Mouse (Mus musculus) CH12.LX (cell line): ENCODE measurements around the gene Adamts14. TPM values are rescaled to one million over a fixed set of nuclear protein-coding genes. Genes with fewer than 3 reads are reported as not detected.

Source experiments
- DNase-seq: peaks from one replicate; pipeline ENCODE4 v3.0.0-alpha.2; 2013; ENCODE audit errors: extremely low read depth
- H3K27ac ChIP-seq: 2 replicates; pipeline ENCODE4 v1.5.1; 2012; ENCODE audit warnings: low read depth, mild to moderate bottlenecking, control low read depth, moderate library complexity; ENCODE audit not compliant: insufficient read depth
- H3K27me3 ChIP-seq: replicated peaks from 2 replicates; pipeline ENCODE3; 2012; ENCODE audit warnings: inconsistent platforms
- H3K36me3 ChIP-seq, 2 experiments: replicated peaks in 1 of 2; 2 replicates each; pipeline versions ENCODE3 to v1.6.1; 2012; ENCODE audit warnings: inconsistent platforms in 1 of 2, low read length in 1 of 2, mild to moderate bottlenecking in 1 of 2, mixed read lengths in 1 of 2, moderate library complexity in 1 of 2; ENCODE audit not compliant: control insufficient read depth in 1 of 2, insufficient read depth in 1 of 2
- H3K4me1 ChIP-seq, 2 experiments: 2 replicates each; pipeline ENCODE4 v1.6.1; 2012; ENCODE audit warnings: inconsistent platforms in 1 of 2, moderate library complexity in 1 of 2; ENCODE audit not compliant: insufficient read depth in 2 of 2, control insufficient read depth in 1 of 2
- H3K4me2 ChIP-seq: 2 replicates; pipeline ENCODE4 v1.6.1; 2012; ENCODE audit warnings: low read depth, mild to moderate bottlenecking, control low read depth; ENCODE audit not compliant: poor library complexity, insufficient read depth, severe bottlenecking
- H3K4me3 ChIP-seq, 3 experiments: fragments of 150-350 bp in 1 of 3; sonication (generic) in 1 of 3; replicated peaks in 1 of 3; 2 replicates each; pipeline versions ENCODE3 to v1.5.1; 2011 to 2012; ENCODE audit warnings: low read depth in 2 of 3, low read length in 2 of 3, mild to moderate bottlenecking in 2 of 3, moderate library complexity in 2 of 3, control low read depth in 1 of 3, improper control_type of control experiment in 1 of 3, inconsistent platforms in 1 of 3, mixed read lengths in 1 of 3; ENCODE audit not compliant: poor library complexity in 1 of 3
- H3K79me2 ChIP-seq: replicated peaks from 2 replicates; pipeline ENCODE4 v1.6.1; 2012; ENCODE audit warnings: mild to moderate bottlenecking, moderate library complexity; ENCODE audit not compliant: control insufficient read depth, poor library complexity, insufficient read depth, severe bottlenecking; ENCODE audit errors: extremely low read depth
- H3K9ac ChIP-seq: 2 replicates; pipeline ENCODE4 v1.6.1; 2012; ENCODE audit warnings: low read depth, mild to moderate bottlenecking, control low read depth, moderate library complexity; ENCODE audit not compliant: insufficient read depth
- H3K9me3 ChIP-seq: replicated peaks from 2 replicates; pipeline ENCODE3; 2012; ENCODE audit warnings: low read length, inconsistent platforms, mixed read lengths
- BHLHE40 ChIP-seq: IDR thresholded peaks from 2 replicates; pipeline ENCODE4 v1.6.1; 2011; ENCODE audit warnings: mild to moderate bottlenecking, low read depth, low read length, improper control_type of control experiment
- CHD1 ChIP-seq: IDR thresholded peaks from 2 replicates; pipeline ENCODE4 v1.6.1; 2012; ENCODE audit warnings: low read depth, low read length, improper control_type of control experiment, inconsistent platforms
- CHD2 ChIP-seq: IDR thresholded peaks from 2 replicates; pipeline ENCODE4 v1.6.1; 2011; ENCODE audit warnings: low read length, improper control_type of control experiment
- ETS1 ChIP-seq: conservative IDR thresholded peaks from 2 replicates; pipeline ENCODE4 v1.6.1; 2012; ENCODE audit warnings: low read depth, mild to moderate bottlenecking, inconsistent platforms, low read length, improper control_type of control experiment, moderate library complexity
- HCFC1 ChIP-seq: IDR thresholded peaks from 2 replicates; pipeline ENCODE4 v1.6.1; 2012; ENCODE audit warnings: low read depth, mild to moderate bottlenecking, inconsistent platforms, low read length, improper control_type of control experiment
- JUN ChIP-seq: IDR thresholded peaks from 2 replicates; pipeline ENCODE4 v1.6.1; 2011; ENCODE audit warnings: low read depth, mild to moderate bottlenecking, low read length, improper control_type of control experiment, moderate library complexity; ENCODE audit not compliant: insufficient read depth
- KAT2A ChIP-seq: IDR thresholded peaks from 2 replicates; pipeline ENCODE4 v1.6.1; 2012; ENCODE audit warnings: low read length, improper control_type of control experiment, inconsistent platforms; ENCODE audit not compliant: insufficient replicate concordance
- MAZ ChIP-seq: IDR thresholded peaks from 2 replicates; pipeline ENCODE4 v1.6.1; 2012; ENCODE audit warnings: low read depth, mild to moderate bottlenecking, inconsistent platforms, low read length, improper control_type of control experiment, moderate library complexity
- MEF2A ChIP-seq: IDR thresholded peaks from 2 replicates; pipeline ENCODE4 v1.6.1; 2014; ENCODE audit warnings: low read depth, mild to moderate bottlenecking, inconsistent platforms, low read length, improper control_type of control experiment, borderline replicate concordance
- MYC ChIP-seq: IDR thresholded peaks from 2 replicates; pipeline ENCODE4 v1.6.1; 2011; ENCODE audit warnings: low read depth, mild to moderate bottlenecking, improper control_type of control experiment, low read length
- NELFE ChIP-seq: IDR thresholded peaks from 2 replicates; pipeline ENCODE4 v1.6.1; 2011; ENCODE audit warnings: low read depth, low read length, improper control_type of control experiment
- POLR2A ChIP-seq: IDR thresholded peaks from 2 replicates; pipeline ENCODE4 v1.6.1; 2011; ENCODE audit warnings: low read depth, mild to moderate bottlenecking, improper control_type of control experiment, low read length
- TBP ChIP-seq: conservative IDR thresholded peaks from 2 replicates; pipeline ENCODE4 v1.6.1; 2011; ENCODE audit warnings: low read depth, low read length, improper control_type of control experiment
- USF2 ChIP-seq: conservative IDR thresholded peaks from 2 replicates; pipeline ENCODE4 v1.6.1; 2011; ENCODE audit warnings: low read depth, low read length, improper control_type of control experiment
- ZKSCAN1 ChIP-seq: IDR thresholded peaks from 2 replicates; pipeline ENCODE4 v1.6.1; 2012; ENCODE audit warnings: low read depth, inconsistent platforms, low read length, improper control_type of control experiment, borderline replicate concordance
- ZNF384 ChIP-seq: IDR thresholded peaks from 2 replicates; pipeline ENCODE4 v1.6.1; 2012; ENCODE audit warnings: low read depth, low read length, improper control_type of control experiment, inconsistent platforms
- dilution Hi-C: fragments of 300-500 bp; cut with MboI; formaldehyde crosslinking; loops from 2 replicates; pipeline ENCODE4 v1.14.3; 2020; ENCODE audit warnings: low sequenced_read_pairs; ENCODE audit not compliant: extremely low pct_unique_long_range_greater_than_20kb, extremely low pct_ligation_motif_present
- in situ Hi-C: fragments of 300-500 bp; cut with MboI; formaldehyde crosslinking; loops from 3 replicates; pipeline ENCODE4 v1.14.3; 2019; ENCODE audit warnings: low sequenced_read_pairs, low pct_ligation_motif_present, low pct_unique_long_range_greater_than_20kb, mixed read lengths
- polyA plus RNA-seq: library from polyadenylated mRNA; unstranded; fragments of >175 nt; gene quantifications from 2 replicates; pipeline ENCODE4 v1.2.1, GENCODE M21; 2012; ENCODE audit warnings: low read depth; ENCODE audit not compliant: insufficient read length
- total RNA-seq, 2 experiments: library from RNA; depleted of rRNA; stranded (reverse); fragments of 300-350 nt in 1 of 2; fragments of >200 nt in 1 of 2; gene quantifications; 2 replicates each; pipeline ENCODE4 v1.2.3; 2012 to 2014

Adamts14 gene
- total and polyA plus RNA-seq, 3 experiments, result 1.2 to 2.7 (median 2.5) TPM

DNA sequence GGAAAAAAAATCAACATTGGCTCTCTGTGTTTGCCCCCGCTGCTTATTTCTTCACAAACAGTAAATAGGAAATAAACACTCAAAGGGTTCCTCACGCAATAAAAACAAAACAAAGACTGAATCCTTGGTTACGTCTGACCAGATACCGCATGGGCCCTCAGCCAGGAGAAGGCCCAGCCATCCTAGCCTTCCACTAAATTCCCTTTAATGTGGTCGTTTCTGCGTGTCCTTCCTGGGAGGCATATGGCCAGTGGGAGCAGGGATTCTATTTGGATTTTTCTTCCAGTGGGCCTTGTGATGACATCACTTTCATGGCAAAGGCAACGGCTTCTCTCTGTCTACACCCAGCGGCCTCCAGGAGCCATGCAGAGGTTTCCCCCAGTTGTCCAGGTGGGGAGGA is 18.0 kb downstream of the Adamts14 start:
- H3K4me2 ChIP-seq, result no peak overlapping the region
- TF ChIP-seq ZKSCAN1 (no peak), KAT2A (no peak), JUN (no peak), ZNF384 (no peak), POLR2A (no peak), BHLHE40 (no peak)
- H3K36me3 ChIP-seq, result no peaks in the 10 kb centered on the region
- H3K27ac ChIP-seq, result no peak overlapping the region
- peaks cover 5% of the 10 kb centered on the region for H3K27me3 ChIP-seq
- no peak overlapping the region for H3K4me3 ChIP-seq
- no peak for DNase-seq
- no peak overlapping the region for H3K9ac ChIP-seq
- H3K4me1 ChIP-seq, result no peaks in the 10 kb centered on the region
- dilution Hi-C loops (no loop called here), in situ Hi-C loops (no loop called here)
- H3K9me3 ChIP-seq, result peaks cover 10% of the 10 kb centered on the region
- no peaks in the 10 kb centered on the region for H3K79me2 ChIP-seq

DNA sequence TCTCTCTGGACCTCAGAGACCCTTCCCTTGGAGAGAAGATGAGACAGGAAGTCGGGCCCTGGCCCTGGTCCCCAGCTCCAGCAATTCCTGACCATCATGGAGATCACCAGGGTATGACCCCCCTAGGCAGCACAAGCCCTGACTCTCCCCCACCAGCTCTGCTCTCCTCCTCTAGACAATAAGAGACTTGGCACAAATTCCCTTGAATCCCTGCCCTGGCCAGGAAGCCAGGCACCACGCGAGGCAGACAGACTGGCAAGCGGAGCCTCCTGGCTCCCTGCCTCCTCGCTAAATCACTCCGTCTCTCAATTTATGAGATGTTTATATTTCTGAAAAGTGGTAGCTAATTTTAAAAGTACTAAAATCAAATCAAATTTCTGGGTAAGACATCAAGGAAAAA is 18.5 kb downstream of the Adamts14 start:
- H3K9me3 ChIP-seq, result peaks cover 10% of the 10 kb centered on the region
- in situ Hi-C loops (no loop called here), dilution Hi-C loops (no loop called here)
- no peak for TF ChIP-seq MYC
- no peak for TF ChIP-seq CHD2
- no peak for TF ChIP-seq MAZ
- TF ChIP-seq CHD1, result no peak
- no peak for TF ChIP-seq USF2
- no peak for TF ChIP-seq TBP
- no peak for TF ChIP-seq JUN
- TF ChIP-seq ETS1, result no peak
- no peak for TF ChIP-seq NELFE
- no peak for TF ChIP-seq MEF2A
- no peak for TF ChIP-seq HCFC1
- H3K79me2 ChIP-seq, result no peaks in the 10 kb centered on the region
- no peak for DNase-seq
- peaks cover 5% of the 10 kb centered on the region for H3K27me3 ChIP-seq
- no peak overlapping the region for H3K9ac ChIP-seq
- H3K4me2 ChIP-seq, result no peak overlapping the region
- H3K36me3 ChIP-seq, result no peaks in the 10 kb centered on the region
- no peak overlapping the region for H3K27ac ChIP-seq
- no peaks in the 10 kb centered on the region for H3K4me1 ChIP-seq
- no peak overlapping the region for H3K4me3 ChIP-seq
